32 mouse cellular contexts compared by ENCODE assay signal in the genomic region with DNA sequence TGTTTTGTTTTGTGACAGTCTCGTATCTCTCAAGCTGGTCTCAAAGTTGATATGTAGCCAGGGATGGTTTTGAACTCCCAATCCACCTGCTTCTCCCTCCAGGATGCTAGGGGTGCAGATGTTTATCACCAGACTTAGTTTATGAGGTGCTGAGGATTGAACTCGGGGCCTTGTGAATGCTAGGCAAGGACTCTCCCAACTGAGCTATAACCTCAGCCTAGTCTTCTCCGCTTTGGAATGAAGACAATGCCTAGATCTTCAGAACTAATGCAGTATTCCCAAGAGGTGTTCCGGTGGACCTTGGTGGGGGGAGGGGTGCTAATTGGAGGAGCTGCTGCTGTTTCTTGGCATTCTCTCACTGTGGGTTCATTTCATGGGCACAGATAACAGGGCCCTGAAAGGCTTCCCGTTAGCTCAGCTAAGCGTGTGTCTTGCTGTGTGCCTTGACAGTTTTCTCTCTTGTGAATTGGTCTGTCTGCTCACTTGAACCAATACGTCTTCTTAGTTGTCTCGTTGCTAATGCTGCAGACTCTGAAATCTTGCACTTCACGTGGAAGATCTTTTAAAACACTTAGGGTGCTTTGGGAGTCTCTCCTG. TPM values are rescaled to one million over a fixed set of nuclear protein-coding genes. Genes with fewer than 3 reads are reported as not detected.
DNase-seq lines count a peak whose midpoint lies in the region; ATAC-seq and TF ChIP-seq lines count a peak whose summit lies in the region.
"Had no signal": no experiment of that assay in that cellular context is flagged by ENCODE, and none has a peak within 500 bp of the region (broad histone marks: within the 10 kb centered on the region; RNA-seq: fewer than 3 reads in every experiment).

No protein-coding gene starts in this region.

- DNase-seq in gastrocnemius, adult 2 months, result no peak
- no peak for DNase-seq in gastrocnemius, adult 8-10 months (ENCODE audit: low spot score in 2 of 2)
- DNase-seq in layer of hippocampus, adult 2 months (ENCODE audit: low spot score in 2 of 2), result no peak
- DNase-seq in layer of hippocampus, postnatal 36 days, result no peak
- DNase-seq in MN1 (ENCODE audit: low spot score), result peak; percentile 58
- DNase-seq: adrenal gland, adult 2 months; adrenal gland, postnatal 36 days; cerebellum, adult 8-10 months; cerebellum, postnatal 36 days; gastrocnemius, postnatal 25 days; heart, adult 11 months; heart, postnatal 4 days; kidney, adult 8-10 months; layer of hippocampus, adult 9-11 months; left cerebral cortex, postnatal 4 days; liver, postnatal 0 days; lung, postnatal 36 days; thymus, adult 2 months; thymus, postnatal 36 days had no signal

- H3K4me1 ChIP-seq in brown adipose tissue, adult 24 weeks (ENCODE audit: control insufficient read depth, insufficient read depth, insufficient read length, low read length), result peaks cover 39% of the 10 kb centered on the region
- peaks cover 31% of the 10 kb centered on the region for H3K4me1 ChIP-seq in neural tube, embryonic 15.5 days
- H3K4me1 ChIP-seq: intestine, embryonic 15.5 days had no signal

- H3K36me3 ChIP-seq in neural tube, embryonic 15.5 days, result no peaks in the 10 kb centered on the region
- H3K36me3 ChIP-seq: embryonic facial prominence, embryonic 13.5 days; intestine, embryonic 15.5 days; liver, embryonic 12.5 days; midbrain, embryonic 13.5 days; neural tube, embryonic 13.5 days had no signal

- peak overlapping the region; percentile 48 for H3K27ac ChIP-seq in gastrocnemius, adult 2 months
- H3K27ac ChIP-seq in layer of hippocampus, adult 2 months, result peak overlapping the region; percentile 33
- H3K27ac ChIP-seq in brown adipose tissue, adult 24 weeks (replicated peaks; ENCODE audit: low read depth, low read length), result peak overlapping the region; percentile 31; the same call in 1 of the 2 replicates
- no peak overlapping the region for H3K27ac ChIP-seq in neural tube, embryonic 15.5 days (replicated peaks)
- H3K27ac ChIP-seq: embryonic facial prominence, embryonic 13.5 days; hindbrain, postnatal 0 days; intestine, embryonic 15.5 days; kidney, postnatal 0 days; liver, embryonic 12.5 days; midbrain, embryonic 13.5 days; neural tube, embryonic 13.5 days had no signal

- no peak for TF ChIP-seq CTCF in gastrocnemius, adult 2 months (IDR thresholded peaks at IDR 0.05)
- TF ChIP-seq CTCF in layer of hippocampus, adult 2 months (conservative IDR thresholded peaks at IDR 0.05), result no peak

- H3K4me3 ChIP-seq in gastrocnemius, adult 2 months, result no peak overlapping the region
- no peak overlapping the region for H3K4me3 ChIP-seq in layer of hippocampus, adult 2 months
- no peak overlapping the region for H3K4me3 ChIP-seq in brown adipose tissue, adult 24 weeks (ENCODE audit: insufficient read depth, low read depth, low read length)
- no peak overlapping the region for H3K4me3 ChIP-seq in neural tube, embryonic 15.5 days (replicated peaks)
- H3K4me3 ChIP-seq: embryonic facial prominence, embryonic 13.5 days; intestine, embryonic 15.5 days; liver, embryonic 12.5 days; midbrain, embryonic 13.5 days; myocyte; neural tube, embryonic 13.5 days had no signal

- intact Hi-C loops in gastrocnemius, adult 2 months (cut with DNase I), result no loop called here

- H3K27me3 ChIP-seq in neural tube, embryonic 15.5 days (replicated peaks), result no peaks in the 10 kb centered on the region
- H3K27me3 ChIP-seq: embryonic facial prominence, embryonic 13.5 days; intestine, embryonic 15.5 days; midbrain, embryonic 13.5 days; neural tube, embryonic 13.5 days had no signal

- H3K9me3 ChIP-seq in neural tube, embryonic 15.5 days (replicated peaks), result no peaks in the 10 kb centered on the region
- H3K9me3 ChIP-seq: embryonic facial prominence, embryonic 13.5 days; intestine, embryonic 15.5 days; liver, embryonic 12.5 days; midbrain, embryonic 13.5 days; neural tube, embryonic 13.5 days had no signal

- no peak overlapping the region for H3K9ac ChIP-seq in neural tube, embryonic 15.5 days (replicated peaks)
- H3K9ac ChIP-seq: embryonic facial prominence, embryonic 13.5 days; intestine, embryonic 15.5 days; liver, embryonic 12.5 days; liver, postnatal 0 days; midbrain, embryonic 13.5 days; neural tube, embryonic 13.5 days had no signal

- H3K4me2 ChIP-seq in neural tube, embryonic 15.5 days, result no peak overlapping the region
- H3K4me2 ChIP-seq: embryonic facial prominence, embryonic 13.5 days; heart, embryonic 11.5 days; intestine, embryonic 15.5 days; liver, embryonic 12.5 days; midbrain, embryonic 13.5 days; neural tube, embryonic 13.5 days had no signal

- ATAC-seq in neural tube, embryonic 15.5 days (ENCODE audit: low FRiP score), result no peak
- ATAC-seq: activated CD4-positive, CD25-positive, alpha-beta regulatory T cell, adult 4 months; CD4-positive, CD25-positive, alpha-beta regulatory T cell, adult 4 months; hindbrain, postnatal 0 days; intestine, embryonic 15.5 days; liver, embryonic 12.5 days; liver, postnatal 0 days; midbrain, embryonic 13.5 days had no signal

- WGBS in neural tube, embryonic 15.5 days, result 47% methylated on average over 9 of the region's 9 CpGs

RNA-seq across cellular contexts. Expression of a gene that starts 19.1 kb away (rescaled TPM):
- 1 to 10 TPM; 3.1 to 4.1 TPM for total RNA-seq in gastrocnemius, adult 2 months (2021)
- total RNA-seq in gastrocnemius, adult 8-10 months (2022), result 1 to 10 TPM; 2.4 to 3.0 (median 2.7) TPM
- 100 to 1,000 TPM; 147 to 150 TPM for total RNA-seq in layer of hippocampus, adult 2 months (2021)
- 100 to 1,000 TPM; 135 to 156 TPM for total RNA-seq in layer of hippocampus, postnatal 36 days (2021)
- 1.1 and 2.3 TPM in 2 replicates for polyA plus RNA-seq in brown adipose tissue, adult 24 weeks (2012; ENCODE audit: insufficient read depth, insufficient read length, missing spikeins)
- polyA plus RNA-seq in neural tube, embryonic 15.5 days (2015; fragmentation: Nextera tagmentation; extraction: Ambion mirVana), result 25.3 and 26.6 TPM in 2 replicates

RNA-seq across cellular contexts. Expression of a gene that starts 59.7 kb away (rescaled TPM):
- 1 to 10 TPM; 4.2 to 4.8 TPM for total RNA-seq in gastrocnemius, adult 2 months (2021)
- 1 to 10 TPM; 2.3 to 3.8 (median 3.2) TPM for total RNA-seq in gastrocnemius, adult 8-10 months (2022)
- 10 to 100 TPM; 11.3 to 12.8 TPM for total RNA-seq in layer of hippocampus, adult 2 months (2021)
- 10 to 100 TPM in 1 of 2 experiments, 1 to 10 TPM in 1; 9.9 to 13.1 TPM for total RNA-seq in layer of hippocampus, postnatal 36 days (2021)
- 3.5 and 3.9 TPM in 2 replicates for polyA plus RNA-seq in brown adipose tissue, adult 24 weeks (2012; ENCODE audit: insufficient read depth, insufficient read length, missing spikeins)
- polyA plus RNA-seq in neural tube, embryonic 15.5 days (2015; fragmentation: Nextera tagmentation; extraction: Ambion mirVana), result 11.4 TPM in 2 replicates

Comparison
In these comparisons a context has a peak if more than half of its experiments do, and no peak if none do; other contexts are left out.
1. RNA of a gene that starts 19.1 kb away (total RNA-seq): 135 to 156 TPM in layer of hippocampus, postnatal 36 days and 147 to 150 TPM in layer of hippocampus, adult 2 months; 3.1 to 4.1 TPM in gastrocnemius, adult 2 months and 2.4 to 3.0 TPM in gastrocnemius, adult 8-10 months; every median in the first group is over 10 times any median in the second.